Mouse (Mus musculus): ENCODE results near the gene Dusp5.

GRCm38 (mm10) chr19:53504181-53504580, 24.7 kb upstream of the Dusp5 start:
- TF ChIP-seq TAL1 (IDR thresholded peaks at IDR 0.05; ENCODE audit: low read length) (no peak), GATA1 (IDR thresholded peaks at IDR 0.05; ENCODE audit: low read length) (no peak)
